Comparison of ENCODE assay signal across 10 mouse cellular contexts in the genomic region with DNA sequence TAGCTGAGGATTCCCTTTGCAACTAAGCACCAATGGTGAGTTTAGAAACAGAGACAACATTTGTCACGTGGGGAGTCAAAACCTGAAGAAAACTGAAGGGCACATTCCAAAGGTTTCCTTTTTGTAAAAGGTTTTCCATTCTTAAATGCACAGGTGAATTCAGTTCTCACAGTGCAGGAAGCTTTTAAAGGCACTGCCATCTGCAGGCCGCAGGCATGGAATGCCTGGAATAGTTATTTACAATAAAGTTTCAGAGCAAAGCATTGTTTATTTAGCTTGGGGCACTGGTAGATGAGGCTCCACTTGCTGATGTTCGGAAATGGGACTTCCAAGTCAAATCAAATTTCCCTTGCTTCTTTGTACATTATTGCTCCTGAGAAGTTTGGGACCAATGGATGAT. TPM values are rescaled to one million over a fixed set of nuclear protein-coding genes. Genes with fewer than 3 reads are reported as not detected.
DNase-seq lines count a peak whose midpoint lies in the region; ATAC-seq and TF ChIP-seq lines count a peak whose summit lies in the region.
"Had no signal": no experiment of that assay in that cellular context is flagged by ENCODE, and none has a peak within 500 bp of the region (broad histone marks: within the 10 kb centered on the region; RNA-seq: fewer than 3 reads in every experiment).

No protein-coding gene starts in this region.

- H3K79me2 ChIP-seq in heart, adult 2 months (replicated peaks; ENCODE audit: control insufficient read depth, insufficient read depth, low read length): peaks cover 6% of the 10 kb centered on the region

- intact Hi-C loops in heart, adult 2 months (cut with DNase I): loop anchor here (2.0 to 10.0 kb wide), 3 partner anchors 68 to 198 kb away; a partner anchor contains a TSS

- no peak overlapping the region for H3K27ac ChIP-seq in heart, adult 2 months
- no peak overlapping the region for H3K27ac ChIP-seq in embryonic facial prominence, embryonic 10.5 days (replicated peaks)
- no peak overlapping the region for H3K27ac ChIP-seq in kidney, embryonic 14.5 days (ENCODE audit: low read depth, low read length)
- no peak overlapping the region for H3K27ac ChIP-seq in midbrain, embryonic 13.5 days

- no peaks in the 10 kb centered on the region for H3K9me3 ChIP-seq in embryonic facial prominence, embryonic 10.5 days
- H3K9me3 ChIP-seq in kidney, embryonic 14.5 days (ENCODE audit: control insufficient read depth, low read length): no peaks in the 10 kb centered on the region
- no peaks in the 10 kb centered on the region for H3K9me3 ChIP-seq in midbrain, embryonic 13.5 days

- no peaks in the 10 kb centered on the region; the same call in 1 of the 2 replicates for H3K4me1 ChIP-seq in heart, adult 2 months (ENCODE audit: control insufficient read depth, insufficient read depth, low read length)
- peaks cover 34% of the 10 kb centered on the region for H3K4me1 ChIP-seq in embryonic facial prominence, embryonic 10.5 days
- peaks cover 17% of the 10 kb centered on the region for H3K4me1 ChIP-seq in kidney, embryonic 14.5 days (ENCODE audit: control insufficient read depth, insufficient read depth, low read length)
- peaks cover 51% of the 10 kb centered on the region for H3K4me1 ChIP-seq in midbrain, embryonic 13.5 days (replicated peaks)

- no peak overlapping the region for H3K9ac ChIP-seq in heart, adult 2 months (ENCODE audit: low read depth, low read length)
- no peak overlapping the region for H3K9ac ChIP-seq in kidney, embryonic 14.5 days (ENCODE audit: low read depth, low read length)
- peak overlapping the region; percentile 99 for H3K9ac ChIP-seq in midbrain, embryonic 13.5 days (replicated peaks)

- no peak for DNase-seq in heart, adult 2 months
- DNase-seq in heart, adult 9 months (ENCODE audit: low spot score in 2 of 2): no peak
- DNase-seq in embryonic facial prominence, embryonic 10.5 days (ENCODE audit: low spot score): no peak
- DNase-seq in gastrocnemius, adult 8-10 months (ENCODE audit: low spot score in 2 of 2): no peak
- DNase-seq in Muller cell, postnatal 12 days (ENCODE audit: inconsistent ontology term): no peak
- DNase-seq: right cerebral cortex, adult 18-20 months had no signal

- H3K27me3 ChIP-seq in heart, adult 2 months (ENCODE audit: control insufficient read depth, insufficient read depth, low read length): no peaks in the 10 kb centered on the region
- no peaks in the 10 kb centered on the region for H3K27me3 ChIP-seq in embryonic facial prominence, embryonic 10.5 days (replicated peaks; ENCODE audit: low read depth, poor library complexity, severe bottlenecking)
- H3K27me3 ChIP-seq in kidney, embryonic 14.5 days (ENCODE audit: control insufficient read depth, insufficient read depth, low read length): no peaks in the 10 kb centered on the region
- no peaks in the 10 kb centered on the region for H3K27me3 ChIP-seq in midbrain, embryonic 13.5 days

- no peak overlapping the region for H3K4me3 ChIP-seq in heart, adult 2 months
- peak overlapping the region; percentile 91 for H3K4me3 ChIP-seq in embryonic facial prominence, embryonic 10.5 days
- H3K4me3 ChIP-seq in kidney, embryonic 14.5 days (ENCODE audit: low read length): no peak overlapping the region; the same call in 1 of the 2 replicates
- peak overlapping the region; percentile 96 for H3K4me3 ChIP-seq in midbrain, embryonic 13.5 days (replicated peaks)

- no peak for TF ChIP-seq EP300 in heart, adult 2 months (IDR thresholded peaks at IDR 0.05; ENCODE audit: insufficient read depth, low read depth, low read length)

- no peak for ATAC-seq in kidney, embryonic 14.5 days (ENCODE audit: low FRiP score, low TSS enrichment)
- ATAC-seq in midbrain, embryonic 13.5 days: no peak
- ATAC-seq in megakaryocyte, adult 5-6 weeks (ENCODE audit: poor library complexity, severe bottlenecking): no peak

- no peak for TF ChIP-seq POLR2A in heart, adult 2 months (IDR thresholded peaks at IDR 0.05; ENCODE audit: insufficient read depth, low read depth, low read length)

- H3K36me3 ChIP-seq in heart, adult 2 months (ENCODE audit: control insufficient read depth, insufficient read depth, low read length): peaks cover 2% of the 10 kb centered on the region; the same call in 1 of the 2 replicates
- peaks cover 11% of the 10 kb centered on the region for H3K36me3 ChIP-seq in embryonic facial prominence, embryonic 10.5 days (replicated peaks)
- no peaks in the 10 kb centered on the region for H3K36me3 ChIP-seq in kidney, embryonic 14.5 days (ENCODE audit: control insufficient read depth, insufficient read depth, low read length)
- H3K36me3 ChIP-seq in midbrain, embryonic 13.5 days: no peaks in the 10 kb centered on the region

- H3K4me2 ChIP-seq in kidney, embryonic 14.5 days (replicated peaks; ENCODE audit: low read depth, low read length): 0 out of 2 replicates have a peak overlapping the region, but pooled peaks have one; percentile 8
- H3K4me2 ChIP-seq in midbrain, embryonic 13.5 days (replicated peaks): peak overlapping the region; percentile 76

- peak; percentile 64 for TF ChIP-seq CTCF in heart, adult 2 months (IDR thresholded peaks at IDR 0.05)

- 55% methylated on average over 3 of the region's 3 CpGs for WGBS in heart, adult 2 months
- 61% methylated on average over 3 of the region's 3 CpGs for WGBS in embryonic facial prominence, embryonic 10.5 days
- WGBS in kidney, embryonic 14.5 days: 48% methylated on average over 3 of the region's 3 CpGs
- 58% methylated on average over 3 of the region's 3 CpGs for WGBS in midbrain, embryonic 13.5 days

RNA-seq across cellular contexts. Expression of a gene that starts 2.1 kb away (rescaled TPM):
- total RNA-seq in heart, adult 2 months (2021): 10 to 100 TPM; 18.6 to 20.6 TPM
- polyA plus RNA-seq in heart, adult 2 months (2012; rRNA removed): 16.4 and 21.2 TPM in 2 replicates
- 98.9 TPM in 2 replicates for polyA plus RNA-seq in embryonic facial prominence, embryonic 10.5 days (2016; fragmentation: Nextera tagmentation; extraction: Ambion mirVana)
- polyA plus RNA-seq in kidney, embryonic 14.5 days (2014; fragmentation: Nextera tagmentation; extraction: Ambion mirVana): 34.6 and 71.1 TPM in 2 replicates
- polyA plus RNA-seq in midbrain, embryonic 13.5 days (2015; fragmentation: Nextera tagmentation; extraction: Ambion mirVana): 132 and 137 TPM in 2 replicates
- 10 to 100 TPM in 3 of 4 experiments, 1 to 10 TPM in 1; 9.0 to 15.5 (median 10.6) TPM for total RNA-seq in gastrocnemius, adult 8-10 months (2022)
- total RNA-seq in megakaryocyte, adult 5-6 weeks (2015): 9.3 and 9.8 TPM in 2 replicates
- total RNA-seq in megakaryocyte, adult 5-6 weeks (2017): 15.6 and 26.8 TPM in 2 replicates

RNA-seq across cellular contexts. Expression of a gene that starts 22.9 kb away (rescaled TPM):
- 1 to 10 TPM; 2.0 to 2.2 TPM for total RNA-seq in heart, adult 2 months (2021)
- 4.6 and 7.1 TPM in 2 replicates for polyA plus RNA-seq in heart, adult 2 months (2012; rRNA removed)
- polyA plus RNA-seq in embryonic facial prominence, embryonic 10.5 days (2016; fragmentation: Nextera tagmentation; extraction: Ambion mirVana): 5.0 and 6.2 TPM in 2 replicates
- polyA plus RNA-seq in kidney, embryonic 14.5 days (2014; fragmentation: Nextera tagmentation; extraction: Ambion mirVana): 6.4 and 7.3 TPM in 2 replicates
- polyA plus RNA-seq in midbrain, embryonic 13.5 days (2015; fragmentation: Nextera tagmentation; extraction: Ambion mirVana): 7.6 and 8.6 TPM in 2 replicates
- total RNA-seq in gastrocnemius, adult 8-10 months (2022): under 1 TPM; 0.27 to 0.83 (median 0.55) TPM
- total RNA-seq in megakaryocyte, adult 5-6 weeks (2015): 12.9 and 17.0 TPM in 2 replicates
- total RNA-seq in megakaryocyte, adult 5-6 weeks (2017): 21.7 and 22.5 TPM in 2 replicates

RNA-seq across cellular contexts. Expression of a gene that starts 58.0 kb away (rescaled TPM):
- not detected for total RNA-seq in heart, adult 2 months (2021)
- not detected in 2 replicates for polyA plus RNA-seq in heart, adult 2 months (2012; rRNA removed)
- polyA plus RNA-seq in embryonic facial prominence, embryonic 10.5 days (2016; fragmentation: Nextera tagmentation; extraction: Ambion mirVana): not detected in 2 replicates
- polyA plus RNA-seq in kidney, embryonic 14.5 days (2014; fragmentation: Nextera tagmentation; extraction: Ambion mirVana): not detected in 2 replicates
- not detected in 2 replicates for polyA plus RNA-seq in midbrain, embryonic 13.5 days (2015; fragmentation: Nextera tagmentation; extraction: Ambion mirVana)
- total RNA-seq in gastrocnemius, adult 8-10 months (2022): not detected
- not detected in 2 replicates for total RNA-seq in megakaryocyte, adult 5-6 weeks (2015)
- not detected in 2 replicates for total RNA-seq in megakaryocyte, adult 5-6 weeks (2017)
- polyA plus RNA-seq: large intestine, adult 2 months had no signal

Comparison
In these comparisons a context has a peak if more than half of its experiments do, and no peak if none do; other contexts are left out.
1. H3K4me3 ChIP-seq: peak in embryonic facial prominence, embryonic 10.5 days (single experiment) and midbrain, embryonic 13.5 days (single experiment); none in heart, adult 2 months (single experiment) and kidney, embryonic 14.5 days (single experiment).